In the genomic region with DNA sequence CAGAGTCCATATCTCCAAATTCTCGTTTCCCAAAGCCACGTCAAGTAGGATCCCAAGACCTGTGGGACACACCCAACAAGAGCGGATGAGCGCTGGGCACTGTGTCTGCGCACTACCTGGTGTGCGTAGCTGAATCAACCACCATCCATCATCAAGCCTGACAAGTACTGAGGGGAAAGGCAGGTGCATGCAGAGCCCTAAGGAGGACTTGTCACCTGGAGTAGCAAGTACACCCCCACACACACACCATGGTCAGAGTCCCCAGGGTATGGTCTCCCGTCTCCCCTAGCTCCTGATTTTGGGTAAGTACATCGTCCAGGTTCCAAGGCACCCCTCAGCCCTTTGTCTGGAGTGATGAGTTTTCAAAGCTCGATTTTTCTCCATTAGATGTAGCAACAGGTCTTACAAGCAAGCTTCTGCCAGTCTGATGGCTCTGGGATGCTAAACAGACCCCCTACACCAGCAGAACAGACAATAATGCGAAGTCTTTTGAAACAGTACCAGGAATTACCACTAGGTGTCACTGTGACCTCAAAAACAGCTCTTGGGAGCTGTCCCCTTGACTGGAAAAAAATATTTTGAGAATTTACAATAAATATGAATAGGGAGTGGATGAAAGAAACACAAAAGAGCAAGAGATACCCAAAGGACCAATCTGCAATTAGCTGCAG, we compare ENCODE assay signal across 9 mouse cellular contexts. TPM values are rescaled to one million over a fixed set of nuclear protein-coding genes. Genes with fewer than 3 reads are reported as not detected.
DNase-seq lines count a peak whose midpoint lies in the region; ATAC-seq lines count a peak whose summit lies in the region.
"Had no signal": no experiment of that assay in that cellular context is flagged by ENCODE, and none has a peak within 500 bp of the region (broad histone marks: within the 10 kb centered on the region; RNA-seq: fewer than 3 reads in every experiment).

No protein-coding gene starts in this region.

- WGBS in forebrain, embryonic 11.5 days, result 58% methylated on average over 10 of the region's 10 CpGs
- 64% methylated on average over 10 of the region's 10 CpGs for WGBS in forebrain, embryonic 10.5 days
- 60% methylated on average over 10 of the region's 10 CpGs for WGBS in forebrain, embryonic 15.5 days

- ATAC-seq in forebrain, embryonic 11.5 days (replicated peaks; ENCODE audit: low FRiP score), result 0 out of 2 replicates have a peak, but pooled peaks have one; percentile 27
- peak; percentile 71 for ATAC-seq in forebrain, embryonic 15.5 days (replicated peaks)

- no peak for DNase-seq in forebrain, embryonic 11.5 days (ENCODE audit: low spot score)
- no peak for DNase-seq in forebrain, embryonic 10.5 days (ENCODE audit: extremely low spot score, low spot score)
- peak; percentile 57 for DNase-seq in thymus, postnatal 14 days
- no peak for DNase-seq in thymus, postnatal 4 days
- peak; percentile 70 for DNase-seq in kidney, postnatal 14 days
- DNase-seq in naive thymus-derived CD4-positive, alpha-beta T cell, adult 2 months (ENCODE audit: low read depth), result peak; percentile 80
- no peak for DNase-seq in testis, postnatal 14 days (ENCODE audit: low spot score)

- no peak overlapping the region for H3K4me3 ChIP-seq in forebrain, embryonic 11.5 days (ENCODE audit: low read depth, low read length)
- no peak overlapping the region for H3K4me3 ChIP-seq in forebrain, embryonic 10.5 days
- H3K4me3 ChIP-seq in forebrain, embryonic 15.5 days, result no peak overlapping the region
- H3K4me3 ChIP-seq: limb, embryonic 13.5 days had no signal

- no peak overlapping the region for H3K27ac ChIP-seq in forebrain, embryonic 11.5 days (ENCODE audit: low read depth, low read length)
- no peak overlapping the region for H3K27ac ChIP-seq in forebrain, embryonic 10.5 days
- no peak overlapping the region for H3K27ac ChIP-seq in forebrain, embryonic 15.5 days (replicated peaks)
- H3K27ac ChIP-seq: limb, embryonic 13.5 days had no signal

- H3K9me3 ChIP-seq in forebrain, embryonic 11.5 days (ENCODE audit: control insufficient read depth, low read length), result no peaks in the 10 kb centered on the region
- no peaks in the 10 kb centered on the region for H3K9me3 ChIP-seq in forebrain, embryonic 10.5 days
- H3K9me3 ChIP-seq in forebrain, embryonic 15.5 days, result no peaks in the 10 kb centered on the region
- H3K9me3 ChIP-seq: limb, embryonic 13.5 days had no signal

- H3K27me3 ChIP-seq in forebrain, embryonic 11.5 days (ENCODE audit: control insufficient read depth, insufficient read depth, low read length), result no peaks in the 10 kb centered on the region
- H3K27me3 ChIP-seq in forebrain, embryonic 10.5 days (ENCODE audit: poor library complexity, severe bottlenecking), result no peaks in the 10 kb centered on the region
- H3K27me3 ChIP-seq in forebrain, embryonic 15.5 days, result no peaks in the 10 kb centered on the region

- no peaks in the 10 kb centered on the region for H3K36me3 ChIP-seq in forebrain, embryonic 11.5 days (ENCODE audit: control insufficient read depth, insufficient read depth, low read length)
- no peaks in the 10 kb centered on the region for H3K36me3 ChIP-seq in forebrain, embryonic 10.5 days (replicated peaks)
- no peaks in the 10 kb centered on the region for H3K36me3 ChIP-seq in forebrain, embryonic 15.5 days
- H3K36me3 ChIP-seq: limb, embryonic 13.5 days had no signal

- H3K4me1 ChIP-seq in forebrain, embryonic 11.5 days (replicated peaks; ENCODE audit: control insufficient read depth, insufficient read depth, low read length), result no peaks in the 10 kb centered on the region
- H3K4me1 ChIP-seq in forebrain, embryonic 10.5 days, result no peaks in the 10 kb centered on the region
- H3K4me1 ChIP-seq in forebrain, embryonic 15.5 days, result no peaks in the 10 kb centered on the region

- no peak overlapping the region for H3K4me2 ChIP-seq in forebrain, embryonic 11.5 days (ENCODE audit: low read depth, low read length, severe bottlenecking)
- no peak overlapping the region for H3K4me2 ChIP-seq in forebrain, embryonic 15.5 days (replicated peaks)
- H3K4me2 ChIP-seq: limb, embryonic 13.5 days had no signal

- H3K9ac ChIP-seq in forebrain, embryonic 11.5 days (ENCODE audit: low read length), result no peak overlapping the region
- H3K9ac ChIP-seq in forebrain, embryonic 15.5 days (replicated peaks), result no peak overlapping the region
- H3K9ac ChIP-seq: limb, embryonic 13.5 days had no signal

RNA-seq across cellular contexts. Expression of gene Mtss1l, which starts 28.4 kb away (rescaled TPM):
- 15.8 and 17.6 TPM in 2 replicates for polyA plus RNA-seq in forebrain, embryonic 11.5 days (2014; fragmentation: Nextera tagmentation; extraction: Ambion mirVana)
- 5.4 and 5.6 TPM in 2 replicates for polyA plus RNA-seq in forebrain, embryonic 10.5 days (2016; fragmentation: Nextera tagmentation; extraction: Ambion mirVana)
- polyA plus RNA-seq in forebrain, embryonic 15.5 days (2015; fragmentation: Nextera tagmentation; extraction: Ambion mirVana), result 22.5 and 32.2 TPM in 2 replicates

RNA-seq across cellular contexts. Expression of gene Il34, which starts 56.1 kb away (rescaled TPM):
- 0.25 and 0.29 TPM in 2 replicates for polyA plus RNA-seq in forebrain, embryonic 11.5 days (2014; fragmentation: Nextera tagmentation; extraction: Ambion mirVana)
- 0.24 and 0.25 TPM in 2 replicates for polyA plus RNA-seq in forebrain, embryonic 10.5 days (2016; fragmentation: Nextera tagmentation; extraction: Ambion mirVana)
- polyA plus RNA-seq in forebrain, embryonic 15.5 days (2015; fragmentation: Nextera tagmentation; extraction: Ambion mirVana), result 2.5 and 3.4 TPM in 2 replicates

Comparison
In these comparisons a context has a peak if more than half of its experiments do, and no peak if none do; other contexts are left out.
1. DNase-seq: peak in thymus, postnatal 14 days (single experiment), kidney, postnatal 14 days (single experiment) and naive thymus-derived CD4-positive, alpha-beta T cell, adult 2 months (single experiment); none in forebrain, embryonic 11.5 days (single experiment), forebrain, embryonic 10.5 days (single experiment), thymus, postnatal 4 days (single experiment) and testis, postnatal 14 days (single experiment).